Mouse (Mus musculus) liver, embryonic 12.5 days (tissue): ENCODE measurements at regions not wholly inside any gene's neighbourhood (a gene's known extent, or its start where the extent isn't known, plus 50 kb on each side); places are given as distances from the start of the nearest gene placed in this dataset.

Experiments used
- ATAC-seq: fragments of 200-750 bp; cut with Nextera tagmentation; 2 replicates; pipeline ENCODE4 v1.8.0; 2017; ENCODE audit warnings: moderate number of reproducible peaks, mild to moderate bottlenecking, moderate library complexity
- H3K27ac ChIP-seq: fragments of 300-500 bp; sonication (generic); 2 replicates; pipeline ENCODE4 v1.5.1; 2016; ENCODE audit warnings: mild to moderate bottlenecking
- H3K27me3 ChIP-seq: fragments of 300-500 bp; sonication (generic); replicated peaks from 2 replicates; pipeline ENCODE4 v1.6.1; 2016; ENCODE audit warnings: mild to moderate bottlenecking, moderate library complexity
- H3K36me3 ChIP-seq: fragments of 300-500 bp; sonication (generic); 2 replicates; pipeline ENCODE4 v1.6.1; 2016; ENCODE audit warnings: mild to moderate bottlenecking, moderate library complexity
- H3K4me1 ChIP-seq: fragments of 300-500 bp; sonication (generic); 2 replicates; pipeline ENCODE4 v1.6.1; 2016
- H3K4me2 ChIP-seq: fragments of 300-500 bp; sonication (generic); 2 replicates; pipeline ENCODE4 v1.6.1; 2016; ENCODE audit warnings: mild to moderate bottlenecking, moderate library complexity
- H3K4me3 ChIP-seq: fragments of 300-500 bp; sonication (generic); 2 replicates; pipeline ENCODE4 v1.5.1; 2016; ENCODE audit warnings: mild to moderate bottlenecking, moderate library complexity
- H3K9ac ChIP-seq: fragments of 300-500 bp; sonication (generic); 2 replicates; pipeline ENCODE4 v1.6.1; 2016; ENCODE audit warnings: mild to moderate bottlenecking, moderate library complexity
- H3K9me3 ChIP-seq: fragments of 300-500 bp; sonication (generic); replicated peaks from 2 replicates; pipeline ENCODE4 v1.6.1; 2016; ENCODE audit warnings: mild to moderate bottlenecking, moderate library complexity
- WGBS: fragments of 180-500 bp; shearing (Covaris S2); methylation state at CpG from one replicate; pipeline ENCODE4 v1.1.7; 2016; ENCODE audit not compliant: insufficient replicate concordance; 5-methylcytosine and 5-hydroxymethylcytosine counted together

- H3K4me2 ChIP-seq: no peak overlapping the region
- no peak overlapping the region for H3K4me3 ChIP-seq
- no peaks in the 10 kb centered on the region for H3K36me3 ChIP-seq
- H3K9me3 ChIP-seq: no peaks in the 10 kb centered on the region
- no peak overlapping the region for H3K27ac ChIP-seq
- no peak overlapping the region for H3K9ac ChIP-seq
- 67% methylated on average over 5 of the region's 5 CpGs for WGBS
- H3K4me1 ChIP-seq: 0 out of 2 replicates have a peak, but pooled peaks cover 4% of the 10 kb centered on the region
- no peaks in the 10 kb centered on the region for H3K27me3 ChIP-seq
- no peak for ATAC-seq
Measured at GRCm38 (mm10) chr2:174867397-174867796, 107.0 kb downstream of the Edn3 start.

GRCm38 (mm10) chr2:174868186-174868585, 107.8 kb downstream of the Edn3 start:
- Histone ChIP-seq H3K9me3 (no peaks in the 10 kb centered on the region), H3K4me1 (0 out of 2 replicates have a peak, but pooled peaks cover 4% of the 10 kb centered on the region), H3K27me3 (no peaks in the 10 kb centered on the region), H3K4me2 (no peak overlapping the region), H3K27ac (no peak overlapping the region), H3K9ac (no peak overlapping the region), H3K36me3 (no peaks in the 10 kb centered on the region), H3K4me3 (no peak overlapping the region)
- no peak for ATAC-seq
- 41% methylated on average over 3 of the region's 3 CpGs for WGBS

- H3K4me1 ChIP-seq: 0 out of 2 replicates have a peak, but pooled peaks cover 4% of the 10 kb centered on the region
- no peak overlapping the region for H3K9ac ChIP-seq
- WGBS: 52% methylated on average over 8 of the region's 8 CpGs
- no peak overlapping the region for H3K4me3 ChIP-seq
- no peak overlapping the region for H3K27ac ChIP-seq
- no peaks in the 10 kb centered on the region for H3K9me3 ChIP-seq
- ATAC-seq: no peak
- H3K36me3 ChIP-seq: no peaks in the 10 kb centered on the region
- H3K4me2 ChIP-seq: no peak overlapping the region
- no peaks in the 10 kb centered on the region for H3K27me3 ChIP-seq
Measured at GRCm38 (mm10) chr2:174868743-174869369, 108.4 kb downstream of the Edn3 start.

GRCm38 (mm10) chr2:174870284-174870683, 109.9 kb downstream of the Edn3 start:
- no peak overlapping the region for H3K4me3 ChIP-seq
- H3K4me2 ChIP-seq: no peak overlapping the region
- H3K9ac ChIP-seq: no peak overlapping the region
- 38% methylated on average over 5 of the region's 5 CpGs for WGBS
- H3K27me3 ChIP-seq: no peaks in the 10 kb centered on the region
- no peaks in the 10 kb centered on the region for H3K9me3 ChIP-seq
- 0 out of 2 replicates have a peak, but pooled peaks cover 4% of the 10 kb centered on the region for H3K4me1 ChIP-seq
- no peaks in the 10 kb centered on the region for H3K36me3 ChIP-seq
- ATAC-seq: no peak
- no peak overlapping the region for H3K27ac ChIP-seq

GRCm38 (mm10) chr2:174871225-174871624, 110.8 kb downstream of the Edn3 start:
- 0 out of 2 replicates have a peak, but pooled peaks cover 4% of the 10 kb centered on the region for H3K4me1 ChIP-seq
- no peak overlapping the region for H3K27ac ChIP-seq
- no peaks in the 10 kb centered on the region for H3K27me3 ChIP-seq
- H3K9me3 ChIP-seq: no peaks in the 10 kb centered on the region
- no peak overlapping the region for H3K4me3 ChIP-seq
- no peak overlapping the region for H3K4me2 ChIP-seq
- ATAC-seq: no peak
- no peak overlapping the region for H3K9ac ChIP-seq
- H3K36me3 ChIP-seq: no peaks in the 10 kb centered on the region
- 54% methylated on average over 10 of the region's 10 CpGs for WGBS

GRCm38 (mm10) chr2:174871844-174872243, 111.4 kb downstream of the Edn3 start:
- Histone ChIP-seq H3K4me2 (no peak overlapping the region), H3K27me3 (no peaks in the 10 kb centered on the region), H3K4me1 (0 out of 2 replicates have a peak, but pooled peaks cover 4% of the 10 kb centered on the region), H3K9me3 (no peaks in the 10 kb centered on the region), H3K4me3 (no peak overlapping the region), H3K27ac (no peak overlapping the region), H3K9ac (no peak overlapping the region), H3K36me3 (no peaks in the 10 kb centered on the region)
- 73% methylated on average over 3 of the region's 3 CpGs for WGBS
- ATAC-seq: no peak

GRCm38 (mm10) chr2:174876886-174877285, 116.5 kb downstream of the Edn3 start:
- Histone ChIP-seq H3K27me3 (no peaks in the 10 kb centered on the region), H3K4me1 (no peaks in the 10 kb centered on the region), H3K27ac (no peak overlapping the region), H3K36me3 (no peaks in the 10 kb centered on the region), H3K9me3 (no peaks in the 10 kb centered on the region), H3K4me3 (no peak overlapping the region), H3K9ac (no peak overlapping the region), H3K4me2 (no peak overlapping the region)
- ATAC-seq: no peak
- 45% methylated on average over 5 of the region's 5 CpGs for WGBS

GRCm38 (mm10) chr2:174878979-174879378, 118.6 kb downstream of the Edn3 start:
- ATAC-seq: no peak
- Histone ChIP-seq H3K9me3 (no peaks in the 10 kb centered on the region), H3K4me3 (no peak overlapping the region), H3K4me1 (no peaks in the 10 kb centered on the region), H3K27ac (no peak overlapping the region), H3K9ac (no peak overlapping the region), H3K4me2 (no peak overlapping the region), H3K27me3 (no peaks in the 10 kb centered on the region), H3K36me3 (no peaks in the 10 kb centered on the region)
- WGBS: 38% methylated on average over 4 of the region's 4 CpGs

- ATAC-seq: no peak
- no peak overlapping the region for H3K4me3 ChIP-seq
- H3K36me3 ChIP-seq: no peaks in the 10 kb centered on the region
- 66% methylated on average over 13 of the region's 13 CpGs for WGBS
- H3K9me3 ChIP-seq: no peaks in the 10 kb centered on the region
- H3K27me3 ChIP-seq: no peaks in the 10 kb centered on the region
- H3K27ac ChIP-seq: no peak overlapping the region
- no peak overlapping the region for H3K9ac ChIP-seq
- no peaks in the 10 kb centered on the region for H3K4me1 ChIP-seq
- no peak overlapping the region for H3K4me2 ChIP-seq
Measured at GRCm38 (mm10) chr2:174880659-174881058, 120.2 kb downstream of the Edn3 start.

GRCm38 (mm10) chr2:174884232-174885225, 124.1 kb downstream of the Edn3 start:
- Histone ChIP-seq H3K27ac (no peak overlapping the region), H3K9ac (no peak overlapping the region)
- no peak for ATAC-seq

GRCm38 (mm10) chr2:174892658-174893057, 117.4 kb upstream of the Gm14444 start:
- Histone ChIP-seq H3K4me2 (no peak overlapping the region), H3K27me3 (no peaks in the 10 kb centered on the region), H3K9ac (no peak overlapping the region), H3K4me3 (no peak overlapping the region), H3K4me1 (no peaks in the 10 kb centered on the region), H3K27ac (no peak overlapping the region), H3K9me3 (no peaks in the 10 kb centered on the region), H3K36me3 (no peaks in the 10 kb centered on the region)
- no peak for ATAC-seq
- WGBS: 57% methylated on average over 7 of the region's 7 CpGs

More at GRCm38 (mm10) chr2:174884232-174885225, 124.1 kb downstream of the Edn3 start:
- H3K4me1 ChIP-seq: no peaks in the 10 kb centered on the region
- 69% methylated on average over 19 of the region's 19 CpGs for WGBS
- no peak overlapping the region for H3K4me3 ChIP-seq
- H3K9me3 ChIP-seq: no peaks in the 10 kb centered on the region
- H3K27me3 ChIP-seq: no peaks in the 10 kb centered on the region
- no peaks in the 10 kb centered on the region for H3K36me3 ChIP-seq
- no peak overlapping the region for H3K4me2 ChIP-seq

- no peak overlapping the region for H3K4me2 ChIP-seq
- no peak overlapping the region for H3K27ac ChIP-seq
- WGBS: 44% methylated on average over 8 of the region's 8 CpGs
- no peak for ATAC-seq
- H3K9ac ChIP-seq: no peak overlapping the region
- no peaks in the 10 kb centered on the region for H3K4me1 ChIP-seq
- H3K9me3 ChIP-seq: no peaks in the 10 kb centered on the region
- H3K27me3 ChIP-seq: no peaks in the 10 kb centered on the region
- no peaks in the 10 kb centered on the region for H3K36me3 ChIP-seq
- H3K4me3 ChIP-seq: no peak overlapping the region
Measured at GRCm38 (mm10) chr2:174897424-174897823, 112.6 kb upstream of the Gm14444 start.
